Mouse (Mus musculus) adrenal gland, adult 2 months (tissue): Measurements from ENCODE around the gene Alg6. TPM values are rescaled to one million over a fixed set of nuclear protein-coding genes. Genes with fewer than 3 reads are reported as not detected.

Experiments
- DNase-seq: peaks from one replicate; pipeline ENCODE4 v3.0.0; 2021
- long read RNA-seq: library from polyadenylated mRNA; stranded (forward); transcript quantifications from one replicate; pipeline ENCODE4 v2.0.0, GENCODE M21; 2021
- polyA plus RNA-seq: library from polyadenylated mRNA; depleted of rRNA; stranded (reverse); fragments of >200 nt; gene quantifications from 2 replicates; pipeline ENCODE4 v1.2.3, GENCODE M21; 2012; rRNA removed
- total RNA-seq, 2 experiments: library from RNA; stranded (reverse); gene quantifications; 2 replicates each; pipeline ENCODE4 v1.2.3; 2021

The Alg6 gene
- total RNA-seq: 1 to 10 TPM; 4.5 to 8.5 TPM
- 0.49 and 0.88 TPM in 2 replicates for polyA plus RNA-seq
- long read RNA-seq, partial matches to known transcripts: 0 of 5 reads
- long read RNA-seq, other reads (novel, unspliced or antisense): 3 of 5 reads

DNA sequence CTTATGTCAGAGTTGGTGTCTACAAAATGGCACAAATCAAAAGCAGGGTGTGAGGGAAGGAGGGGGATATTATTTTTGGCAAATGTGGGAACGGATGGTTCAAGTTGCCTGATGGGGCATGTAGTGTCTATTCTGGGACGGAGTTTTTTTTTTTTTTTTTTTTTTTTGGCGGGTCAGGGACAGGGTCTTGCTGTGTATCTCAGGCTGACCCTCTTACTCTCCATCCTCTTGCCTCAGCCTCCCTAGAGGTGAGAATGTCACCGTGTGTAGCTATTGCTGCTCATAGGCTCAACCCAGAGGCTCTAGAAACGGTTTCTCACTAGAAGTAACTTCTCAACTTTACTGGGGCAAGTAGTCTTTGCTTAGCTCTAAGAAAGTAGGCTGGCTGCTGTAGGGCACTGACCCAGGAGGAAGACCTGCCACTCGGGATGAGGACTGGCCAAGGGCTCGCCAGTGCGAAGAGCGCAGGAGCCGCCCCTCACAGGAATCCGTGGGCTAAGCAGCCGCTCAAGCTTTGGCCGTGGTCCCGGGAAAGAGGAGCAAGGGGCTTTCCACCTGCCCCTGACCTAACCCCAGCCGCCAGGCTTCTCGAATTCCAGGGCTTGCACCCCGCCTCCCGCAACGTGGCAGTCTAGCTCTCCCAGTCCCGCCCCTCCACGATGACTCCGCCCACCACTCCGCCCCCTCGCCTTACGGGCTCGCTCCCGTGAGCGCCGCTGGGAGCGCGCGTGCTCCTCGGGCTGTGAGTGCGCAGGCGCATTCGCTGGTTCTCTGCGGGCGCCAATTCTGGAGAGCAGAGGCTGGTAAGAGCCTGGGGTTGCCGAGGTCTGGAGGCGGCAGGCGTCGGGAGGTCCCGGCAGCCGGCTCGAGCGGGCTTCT, at the start of gene Alg6:
TSS of gene Alg6 (plus strand) at position 761 of the 879 bp plus-strand sequence.
- peak; percentile 99 for DNase-seq

DNA sequence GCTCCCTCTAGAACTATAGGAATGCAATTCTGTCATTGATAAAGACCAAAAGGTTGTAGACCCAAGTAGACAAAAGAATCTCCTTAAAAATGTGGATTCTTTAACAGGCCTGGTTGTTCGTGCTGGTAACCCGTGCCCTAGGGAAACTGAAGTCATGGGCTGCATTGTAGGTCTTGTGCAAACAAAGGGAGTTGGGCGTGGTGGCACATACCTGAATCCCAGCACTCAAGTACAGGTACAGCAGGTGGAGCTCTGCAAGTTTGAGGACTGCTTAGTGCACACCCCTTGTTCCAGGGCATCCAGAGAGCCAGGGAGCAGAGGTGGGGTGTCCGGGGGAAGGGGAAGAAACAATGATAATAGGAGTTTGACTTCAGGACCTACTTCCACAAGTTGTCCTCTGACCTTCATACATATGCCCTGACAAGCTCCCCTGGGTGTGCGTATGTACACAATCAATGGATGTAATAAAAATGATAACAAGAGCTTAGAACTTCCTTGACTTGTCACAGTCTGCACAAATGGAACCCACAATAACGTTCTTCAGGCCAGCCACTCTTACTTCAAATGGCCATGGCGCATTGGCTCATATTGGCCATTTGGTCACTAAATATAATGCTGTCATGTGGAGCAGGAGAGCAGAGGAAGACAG, 45.1 kb upstream of the Alg6 start:
- no peak for DNase-seq

DNA sequence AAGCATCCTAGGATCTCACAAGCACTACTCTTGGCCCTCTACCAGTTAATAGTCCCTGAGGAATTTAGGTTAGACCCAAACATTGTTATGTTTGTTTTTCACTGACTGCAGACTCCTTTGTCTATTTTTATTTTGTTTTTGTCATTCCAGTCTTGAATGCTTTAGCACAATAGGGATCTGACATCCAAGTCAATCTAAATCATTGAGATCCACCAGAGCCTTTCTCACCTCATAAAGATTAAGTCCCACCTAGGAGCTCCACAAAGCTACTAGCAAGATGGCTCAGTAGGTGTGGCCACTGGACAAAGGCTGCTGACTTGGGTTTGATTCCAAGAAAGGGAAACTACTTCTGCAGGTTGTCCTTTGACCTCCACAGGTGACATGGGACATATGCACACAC, 40.3 kb upstream of the Alg6 start:
- DNase-seq: no peak

- no peak for DNase-seq
Measured at GRCm38 (mm10) chr4:99683941-99684340, 31.5 kb upstream of the Alg6 start.

DNA sequence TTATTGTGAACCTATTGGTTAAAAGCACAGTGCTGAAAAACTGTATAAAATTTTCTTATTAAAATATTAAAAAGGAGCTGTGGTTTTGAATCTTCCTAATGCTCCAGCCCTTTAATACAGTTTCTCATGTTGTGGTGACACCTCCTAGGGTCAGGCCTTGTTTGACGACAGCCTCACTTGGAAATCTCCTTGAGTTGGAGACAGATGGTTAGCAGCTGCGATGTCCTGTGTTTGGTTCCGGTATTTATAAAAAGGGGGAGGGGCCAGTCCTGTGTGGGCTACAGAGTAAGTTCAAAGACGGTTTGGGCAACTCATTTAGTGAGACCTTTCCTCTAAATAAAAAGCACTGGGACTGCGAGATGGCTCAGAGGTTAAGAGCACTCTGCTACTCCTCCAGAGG, 29.2 kb upstream of the Alg6 start:
- DNase-seq: no peak

DNA sequence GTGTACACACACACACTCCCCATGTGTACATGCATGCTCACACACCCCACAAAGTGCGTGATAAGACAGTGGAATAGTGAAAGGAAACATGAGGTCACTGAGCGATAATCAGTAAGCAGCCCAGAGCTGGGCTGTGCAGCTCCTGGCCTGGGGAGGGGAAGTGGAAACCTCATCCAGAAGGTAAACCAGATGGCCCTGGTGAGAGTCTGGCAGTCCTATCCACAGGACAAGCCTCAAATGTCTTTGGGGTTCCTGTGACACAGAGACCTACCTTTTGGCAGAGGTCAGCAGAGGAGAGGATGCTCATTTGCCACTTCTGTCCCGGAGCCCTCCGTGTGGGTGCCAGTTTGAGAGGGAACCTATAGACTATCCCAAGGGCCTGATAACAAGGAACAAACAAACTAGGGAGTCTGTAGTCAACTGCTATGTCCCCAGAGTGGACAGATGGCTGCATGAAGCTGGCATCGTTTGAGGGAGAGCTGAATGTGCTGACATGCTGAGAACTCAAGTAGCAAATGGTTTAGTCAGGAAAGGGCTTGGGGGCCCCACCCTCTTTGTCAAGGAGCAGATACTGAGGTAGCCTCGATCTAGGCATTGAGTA, 2.8 kb upstream of the Alg6 start:
- DNase-seq: no peak

GRCm38 (mm10) chr4:99713971-99714370, 1.5 kb upstream of the Alg6 start:
- DNase-seq: no peak

- no peak for DNase-seq
Measured at GRCm38 (mm10) chr4:99715783-99716416, 436 bp downstream of the Alg6 start.

DNA sequence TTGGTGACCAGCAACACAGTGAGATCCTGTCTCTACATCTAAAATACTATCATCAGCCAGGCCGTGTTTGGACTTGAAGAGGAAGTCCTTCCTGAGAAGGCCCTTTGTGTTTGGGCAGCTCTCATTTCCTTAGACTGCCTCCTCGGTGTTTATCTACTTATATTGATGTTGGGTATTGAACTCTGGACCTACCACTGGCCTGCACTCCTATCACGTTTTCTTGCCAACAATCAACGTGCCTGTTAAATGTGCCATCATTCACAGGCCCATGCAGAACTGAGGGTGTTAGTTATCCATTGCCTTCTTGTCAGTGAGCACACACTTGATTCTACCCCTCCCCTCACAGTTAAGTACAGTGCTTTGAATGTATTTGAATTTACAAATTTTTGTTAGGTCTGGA, 2.4 kb downstream of the Alg6 start:
- no peak for DNase-seq

GRCm38 (mm10) chr4:99724331-99724730, 8.9 kb downstream of the Alg6 start:
- DNase-seq: no peak

GRCm38 (mm10) chr4:99725914-99726451, 10.5 kb downstream of the Alg6 start:
- no peak for DNase-seq

DNA sequence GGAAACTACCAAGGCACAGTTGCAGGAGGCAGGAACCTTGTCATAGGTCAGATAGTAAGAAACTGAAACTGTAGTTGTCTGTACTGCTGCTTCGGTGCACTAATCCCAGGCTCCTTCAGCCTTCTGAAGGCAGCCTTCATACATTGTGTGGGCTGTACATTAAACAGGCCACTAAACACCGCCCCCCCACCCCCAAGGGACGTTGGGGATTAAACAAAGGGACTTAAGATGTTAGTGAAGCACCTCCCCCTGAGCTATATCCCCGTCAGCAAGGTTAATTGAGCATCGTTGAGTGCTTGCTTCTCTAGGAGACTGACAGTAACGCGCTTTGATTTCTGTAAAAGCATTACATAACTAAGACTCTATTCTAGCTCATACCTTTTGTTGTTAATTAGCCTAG, 24.4 kb downstream of the Alg6 start:
- no peak for DNase-seq

DNA sequence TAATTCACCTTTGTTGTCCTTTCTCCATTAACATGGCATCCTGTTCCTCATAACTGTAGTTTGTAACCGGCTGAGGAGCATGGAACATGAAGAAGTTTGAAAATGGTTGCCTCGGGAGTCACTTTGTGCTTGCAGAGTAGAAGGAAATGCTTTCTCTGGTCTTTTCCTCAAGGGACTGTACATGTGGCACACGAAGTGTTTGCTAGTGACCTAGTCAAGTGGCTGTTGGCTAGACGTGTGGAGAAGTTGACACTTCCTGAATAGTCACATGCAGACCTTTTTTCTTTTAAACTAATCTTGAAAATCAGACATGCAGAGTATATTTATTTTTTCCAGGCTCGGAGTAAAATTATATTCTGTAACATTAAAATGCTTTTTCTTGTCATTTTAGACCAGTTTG, 37.0 kb downstream of the Alg6 start:
- DNase-seq: no peak

GRCm38 (mm10) chr4:99766303-99766702, 50.8 kb downstream of the Alg6 start:
- DNase-seq: no peak

DNA sequence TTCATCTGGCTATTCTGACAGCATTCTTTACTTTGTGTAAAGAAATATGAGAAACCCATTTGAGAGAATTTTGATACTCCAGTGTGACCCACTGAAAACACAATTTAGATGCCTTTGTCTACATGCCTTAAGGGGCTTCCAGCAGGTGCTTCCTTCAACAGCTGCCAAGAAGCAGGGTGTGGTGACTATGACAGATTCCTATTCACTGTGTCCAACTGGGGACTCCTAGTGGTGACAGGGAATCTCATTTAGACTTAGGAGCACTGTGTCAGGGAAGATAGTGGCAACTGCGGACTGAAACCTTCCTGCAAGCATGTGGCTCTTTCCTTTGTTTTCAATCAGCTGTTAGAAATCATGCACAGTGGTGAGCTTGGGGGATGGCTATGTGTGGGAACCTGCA, 51.3 kb downstream of the Alg6 start:
- no peak for DNase-seq

DNA sequence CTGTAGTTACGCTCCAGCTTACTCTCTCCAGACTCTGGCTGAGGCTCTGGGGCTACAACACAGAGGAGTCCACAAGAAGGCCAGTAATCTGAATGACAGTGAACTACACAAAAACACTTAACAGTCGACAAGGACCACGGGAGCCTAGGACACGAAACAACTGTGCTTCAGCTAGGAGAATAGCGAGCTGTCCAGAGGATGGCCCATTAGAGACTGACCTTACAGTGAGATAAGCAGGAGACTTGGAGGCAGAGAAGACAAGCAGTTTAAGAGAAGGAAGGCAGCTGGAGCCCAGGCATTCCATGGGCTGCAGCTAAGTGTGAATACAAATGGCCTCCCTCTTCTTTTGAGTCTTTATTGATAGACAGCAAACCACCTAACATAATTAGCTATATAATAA, 55.1 kb downstream of the Alg6 start:
- DNase-seq: no peak

DNA sequence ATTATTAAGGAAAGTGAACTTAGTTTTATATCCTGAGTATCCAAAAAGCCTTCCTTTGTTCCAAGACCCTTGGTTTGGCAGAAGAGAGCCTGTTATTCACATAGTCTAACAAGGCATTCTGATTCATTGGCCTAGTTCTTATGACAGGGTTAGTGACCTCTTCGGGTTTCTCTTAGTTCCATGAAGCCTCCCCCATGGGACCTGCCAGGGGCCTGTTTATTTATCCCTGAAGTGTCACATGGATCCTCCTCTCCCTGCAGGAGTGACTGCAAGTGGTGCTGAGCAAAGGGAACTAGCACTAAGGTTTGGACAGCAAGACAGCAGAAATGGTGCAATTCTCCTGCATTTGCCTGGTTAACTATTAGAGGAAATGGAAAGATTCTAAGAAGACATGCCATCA, 57.6 kb downstream of the Alg6 start:
- no peak for DNase-seq

DNA sequence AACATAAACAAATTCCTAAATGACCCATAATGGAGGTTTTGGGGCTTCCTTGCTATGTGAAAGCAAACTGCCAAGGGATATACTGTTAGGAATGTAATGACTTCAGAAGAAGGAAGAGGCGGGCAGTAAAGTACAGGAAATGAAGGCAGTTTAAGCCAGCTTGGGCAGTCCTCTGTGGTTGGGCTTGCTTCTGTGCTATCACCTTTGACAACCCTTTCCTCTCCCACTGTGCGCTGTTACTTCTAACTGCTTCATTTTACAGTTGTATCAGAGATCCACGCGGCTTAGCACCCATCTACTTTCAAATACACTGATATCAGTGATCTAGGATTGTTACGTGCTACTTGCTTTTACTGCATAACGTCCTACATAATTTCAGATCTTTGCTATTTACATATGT, 76.9 kb downstream of the Alg6 start:
- no peak for DNase-seq
